Mouse (Mus musculus) heart, postnatal 14 days (tissue): Measurements from ENCODE around the gene Meis2. TPM values are rescaled to one million over a fixed set of nuclear protein-coding genes. Genes with fewer than 3 reads are reported as not detected.
A peak's percentile ranks its signal among the peaks of the same experiment; 100 is the strongest.

Experiments used
- DNase-seq, 2 experiments: peaks; one replicate each; pipeline ENCODE4 v3.0.0; 2021 to 2022
- intact Hi-C: fragments of 180-260 bp; cut with DNase I; formaldehyde crosslinking; loops from one replicate; pipeline ENCODE4 v1.15.1; 2025
- total RNA-seq, 2 experiments: library from RNA; stranded (reverse); gene quantifications; 2 replicates each; pipeline ENCODE4 v1.2.3; 2021

Gene Meis2
- total RNA-seq, 2 experiments from 2014 or later, result 19.9 to 21.3 TPM

- DNase-seq, result no peak
- intact Hi-C loops, result loop anchor here (1.0 to 10.0 kb wide), 3 partner anchors 213 to 1216 kb away; no protein-coding TSS in a partner anchor
Observed at GRCm38 (mm10) chr2:116070614-116071425, 5.2 kb upstream of the Meis2 start.

GRCm38 (mm10) chr2:116069451-116070225 lies 4.0 kb upstream of the Meis2 start:
- DNase-seq, result no peak
- intact Hi-C loops, result loop anchor here (1.0 to 10.0 kb wide), 4 partner anchors 211 to 1445 kb away; no protein-coding TSS in a partner anchor

GRCm38 (mm10) chr2:116068901-116069300 lies 3.3 kb upstream of the Meis2 start:
- intact Hi-C loops, result loop anchor here (10.0 kb wide), 1 partner anchor 1444 kb away; no protein-coding TSS in a partner anchor
- DNase-seq, result no peak

- DNase-seq, result no peak
- intact Hi-C loops, result loop anchor here (10.0 kb wide), 1 partner anchor 1444 kb away; no protein-coding TSS in a partner anchor
Observed at GRCm38 (mm10) chr2:116068461-116068860, 2.8 kb upstream of the Meis2 start.

GRCm38 (mm10) chr2:116067711-116068110 lies 2.1 kb upstream of the Meis2 start:
- no peak for DNase-seq

GRCm38 (mm10) chr2:116067065-116067497 lies 1.4 kb upstream of the Meis2 start:
- intact Hi-C loops, result loop anchor here (10.0 kb wide), 1 partner anchor 1442 kb away; no protein-coding TSS in a partner anchor
- peak; percentile 88 for DNase-seq

More at GRCm38 (mm10) chr2:116067711-116068110, 2.1 kb upstream of the Meis2 start:
- intact Hi-C loops, result loop anchor here (10.0 kb wide), 1 partner anchor 1443 kb away; no protein-coding TSS in a partner anchor

- intact Hi-C loops, result loop anchor here (10.0 kb wide), 1 partner anchor 1441 kb away; no protein-coding TSS in a partner anchor
- peak; percentile 51 to 61 for DNase-seq
Observed at GRCm38 (mm10) chr2:116066057-116066941, 660 bp upstream of the Meis2 start.

GRCm38 (mm10) chr2:116065057-116065456 lies 582 bp downstream of the Meis2 start:
- DNase-seq, result peak; percentile 34 to 64
- intact Hi-C loops, result loop anchor here (10.0 kb wide), 1 partner anchor 1440 kb away; no protein-coding TSS in a partner anchor

GRCm38 (mm10) chr2:116064521-116064920 lies 1.1 kb downstream of the Meis2 start:
- DNase-seq, result peak; percentile 36 to 37
- intact Hi-C loops, result loop anchor here (5.0 to 10.0 kb wide), 4 partner anchors 127 to 1440 kb away; partner anchors contain the start of gene BC052040

- DNase-seq, result peak; percentile 58
- intact Hi-C loops, result loop anchor here (2.0 to 10.0 kb wide), 5 partner anchors 15 to 1439 kb away; partner anchors contain the start of gene BC052040
Observed at GRCm38 (mm10) chr2:116063819-116064293, 1.8 kb downstream of the Meis2 start.

- DNase-seq, result peak; percentile 49 to 60
- intact Hi-C loops, result loop anchor here (2.0 to 10.0 kb wide), 5 partner anchors 14 to 1438 kb away; partner anchors contain the start of gene BC052040
Observed at GRCm38 (mm10) chr2:116062761-116063441, 2.7 kb downstream of the Meis2 start.

- DNase-seq, result peak; percentile 61 to 62
- intact Hi-C loops, result loop anchor here (2.0 to 10.0 kb wide), 5 partner anchors 13 to 1437 kb away; partner anchors contain the start of gene BC052040
Observed at GRCm38 (mm10) chr2:116062251-116062651, 3.4 kb downstream of the Meis2 start.

GRCm38 (mm10) chr2:116061401-116062021 lies 4.1 kb downstream of the Meis2 start:
- DNase-seq, result peak; percentile 45 to 46
- intact Hi-C loops, result loop anchor here (2.0 to 10.0 kb wide), 5 partner anchors 13 to 1437 kb away; partner anchors contain the start of gene BC052040

- DNase-seq, result no peak
- intact Hi-C loops, result loop anchor here (5.0 to 10.0 kb wide), 4 partner anchors 124 to 1436 kb away; partner anchors contain the start of gene BC052040
Observed at GRCm38 (mm10) chr2:116060701-116061400, 4.8 kb downstream of the Meis2 start.

- intact Hi-C loops, result loop anchor here (5.0 to 10.0 kb wide), 4 partner anchors 123 to 1435 kb away; partner anchors contain the start of gene BC052040
- DNase-seq, result peak; percentile 31 to 39
Observed at GRCm38 (mm10) chr2:116060210-116060609, 5.4 kb downstream of the Meis2 start.

GRCm38 (mm10) chr2:116059661-116060060 lies 6.0 kb downstream of the Meis2 start:
- DNase-seq, result no peak
- intact Hi-C loops, result loop anchor here (5.0 to 10.0 kb wide), 4 partner anchors 122 to 1435 kb away; partner anchors contain the start of gene BC052040

- intact Hi-C loops, result no loop called here
- no peak for DNase-seq
Observed at GRCm38 (mm10) chr2:116059066-116059465, 6.6 kb downstream of the Meis2 start.
